ENCODE assay signal across 20 mouse cellular contexts in genomic region chr3:19429010-19429409, GRCm38 (mm10).
DNase-seq lines count a peak whose midpoint lies in the region; TF ChIP-seq lines count a peak whose summit lies in the region.
"Had no signal": no experiment of that assay in that cellular context is flagged by ENCODE, and none has a peak within 500 bp of the region (broad histone marks: within the 10 kb centered on the region; RNA-seq: fewer than 3 reads in every experiment).

No protein-coding gene starts in this region.

- H3K4me3 ChIP-seq in bone marrow macrophage, adult 2 months (ENCODE audit: insufficient read depth, low read length) = no peak overlapping the region
- no peak overlapping the region for H3K4me3 ChIP-seq in small intestine, adult 2 months (ENCODE audit: low read depth, low read length)
- H3K4me3 ChIP-seq: embryonic facial prominence, embryonic 10.5 days; erythroblast, embryonic 14.5 days; forebrain, embryonic 15.5 days; heart, embryonic 10.5 days; hindbrain, embryonic 13.5 days; intestine, embryonic 15.5 days; midbrain, embryonic 12.5 days had no signal

- intact Hi-C loops in left cerebral cortex, postnatal 10 days (cut with DNase I) = no loop called here

- H3K27me3 ChIP-seq in small intestine, adult 2 months (ENCODE audit: control insufficient read depth, insufficient read depth, low read length) = no peaks in the 10 kb centered on the region
- H3K27me3 ChIP-seq: forebrain, embryonic 15.5 days; hindbrain, embryonic 13.5 days; intestine, embryonic 15.5 days; midbrain, embryonic 12.5 days had no signal

- H3K36me3 ChIP-seq in small intestine, adult 2 months (ENCODE audit: control insufficient read depth, insufficient read depth, low read length) = no peaks in the 10 kb centered on the region
- H3K36me3 ChIP-seq: embryonic facial prominence, embryonic 10.5 days; forebrain, embryonic 15.5 days; heart, embryonic 10.5 days; hindbrain, embryonic 13.5 days; intestine, embryonic 15.5 days; midbrain, embryonic 12.5 days had no signal

- 0 out of 2 replicates have a peak overlapping the region, but pooled peaks have one; percentile 18 for H3K27ac ChIP-seq in bone marrow macrophage, adult 2 months (ENCODE audit: insufficient read depth, low read depth, low read length)
- 0 out of 2 replicates have a peak overlapping the region, but pooled peaks have one; percentile 82 for H3K27ac ChIP-seq in small intestine, adult 2 months (ENCODE audit: insufficient read depth, low read depth, low read length)
- H3K27ac ChIP-seq: embryonic facial prominence, embryonic 10.5 days; forebrain, embryonic 15.5 days; heart, embryonic 10.5 days; hindbrain, embryonic 13.5 days; intestine, embryonic 15.5 days; midbrain, embryonic 12.5 days had no signal

- peaks cover 29% of the 10 kb centered on the region for H3K4me1 ChIP-seq in bone marrow macrophage, adult 2 months (ENCODE audit: control insufficient read depth, insufficient read depth, low read length)
- H3K4me1 ChIP-seq in small intestine, adult 2 months (ENCODE audit: control insufficient read depth, insufficient read depth, insufficient read length, low read length) = no peaks in the 10 kb centered on the region; the same call in 1 of the 2 replicates
- H3K4me1 ChIP-seq: forebrain, embryonic 15.5 days; heart, embryonic 10.5 days; hindbrain, embryonic 13.5 days; intestine, embryonic 15.5 days; midbrain, embryonic 12.5 days had no signal

- DNase-seq in adrenal gland, adult 2 months = peak; percentile 66
- DNase-seq in adrenal gland, postnatal 4 days (ENCODE audit: low spot score in 2 of 2) = no peak
- peak; percentile 43 for DNase-seq in CD4-positive helper T cell, adult 2 months (ENCODE audit: low read depth, low spot score)
- DNase-seq in cerebellum, adult 11-12 months = no peak
- DNase-seq in left cerebral cortex, postnatal 10 days (ENCODE audit: extremely low spot score in 1 of 2, low spot score in 2 of 2) = no peak
- no peak for DNase-seq in heart, adult 11 months
- DNase-seq: cerebellum, postnatal 36 days; gastrocnemius, postnatal 36 days; heart, postnatal 14 days; kidney, postnatal 4 days; lung, embryonic 14.5 days had no signal

- no peak for TF ChIP-seq CTCF in bone marrow macrophage, adult 2 months (IDR thresholded peaks at IDR 0.05; ENCODE audit: low read depth, low read length)
- TF ChIP-seq CTCF in small intestine, adult 2 months (IDR thresholded peaks at IDR 0.05; ENCODE audit: extremely low read depth, insufficient read length, insufficient replicate concordance, low read depth, low read length) = no peak

- no peak for TF ChIP-seq POLR2A in bone marrow macrophage, adult 2 months (IDR thresholded peaks at IDR 0.05; ENCODE audit: borderline replicate concordance, low read depth, low read length)
- TF ChIP-seq POLR2A in small intestine, adult 2 months (IDR thresholded peaks at IDR 0.05; ENCODE audit: low read depth, low read length) = no peak

Comparison
In these comparisons a context has a peak if more than half of its experiments do, and no peak if none do; other contexts are left out.
1. DNase-seq: peak in adrenal gland, adult 2 months (single experiment) and CD4-positive helper T cell, adult 2 months (single experiment); none in adrenal gland, postnatal 4 days (0 of 2), cerebellum, adult 11-12 months (single experiment), left cerebral cortex, postnatal 10 days (0 of 2) and heart, adult 11 months (single experiment).